Mouse (Mus musculus) lung, postnatal 10 days (tissue): Measurements from ENCODE around the gene Ggn.

Experiments used
- DNase-seq: peaks from one replicate; pipeline ENCODE4 v3.0.0; 2021

The Ggn gene

GRCm38 (mm10) chr7:29212775-29213560 lies 43.0 kb downstream of the Ggn start:
- peak; percentile 10 for DNase-seq

GRCm38 (mm10) chr7:29213675-29214082 lies 43.7 kb downstream of the Ggn start, which contains the start of gene Catsperg1:
TSS of gene Catsperg1 (minus strand) at chr7:29214035.
- peak; percentile 44 for DNase-seq

GRCm38 (mm10) chr7:29214236-29214635 lies 44.2 kb downstream of the Ggn start:
- DNase-seq: no peak

GRCm38 (mm10) chr7:29214846-29215245 lies 44.8 kb downstream of the Ggn start:
- DNase-seq: no peak
